Mouse (Mus musculus) testis, postnatal 14 days (tissue): ENCODE results near the gene Bcl10.
A peak's percentile ranks its signal among the peaks of the same experiment; 100 is the strongest.
"Not testable (repeated sequence)": the region's sequence is repeated elsewhere in the genome, so short reads cannot be mapped to it uniquely, and the experiment has no call there.

Experiments
- DNase-seq: peaks from one replicate; pipeline ENCODE4 v3.0.0; 2021; ENCODE audit warnings: low spot score

The Bcl10 gene

GRCm38 (mm10) chr3:145950034-145950814, 27.6 kb downstream of the Bcl10 start:
- no peak for DNase-seq

- no peak for DNase-seq
Observed at GRCm38 (mm10) chr3:145950815-145951130, 28.2 kb downstream of the Bcl10 start.

GRCm38 (mm10) chr3:145951287-145952165, 28.9 kb downstream of the Bcl10 start:
- no peak for DNase-seq

DNA sequence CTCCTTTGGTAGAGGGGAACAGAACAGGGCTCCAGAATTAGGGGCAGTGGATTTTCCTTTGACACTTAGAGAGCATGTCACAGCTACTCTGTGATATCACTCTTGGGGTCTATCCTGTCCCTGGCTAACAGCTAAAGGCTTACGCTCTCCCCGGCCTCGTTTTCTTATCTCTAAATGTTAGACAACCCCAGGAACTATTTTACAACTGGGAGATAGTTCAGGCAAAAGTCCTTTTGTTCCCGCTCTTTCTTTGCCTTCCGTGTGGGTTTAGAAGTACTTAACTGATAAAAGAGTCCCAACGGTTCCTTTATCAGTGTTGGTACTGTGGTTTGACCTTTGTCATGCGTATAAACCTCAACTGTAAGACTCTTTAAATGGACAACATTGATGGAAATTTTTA, 30.3 kb downstream of the Bcl10 start:
- DNase-seq: no peak

- no peak for DNase-seq
Observed at GRCm38 (mm10) chr3:145953411-145953810, 30.8 kb downstream of the Bcl10 start.

- no peak for DNase-seq
Observed at GRCm38 (mm10) chr3:145959824-145960223, 37.2 kb downstream of the Bcl10 start.

GRCm38 (mm10) chr3:145962411-145962810, 39.8 kb downstream of the Bcl10 start:
- DNase-seq: peak; percentile 16

DNA sequence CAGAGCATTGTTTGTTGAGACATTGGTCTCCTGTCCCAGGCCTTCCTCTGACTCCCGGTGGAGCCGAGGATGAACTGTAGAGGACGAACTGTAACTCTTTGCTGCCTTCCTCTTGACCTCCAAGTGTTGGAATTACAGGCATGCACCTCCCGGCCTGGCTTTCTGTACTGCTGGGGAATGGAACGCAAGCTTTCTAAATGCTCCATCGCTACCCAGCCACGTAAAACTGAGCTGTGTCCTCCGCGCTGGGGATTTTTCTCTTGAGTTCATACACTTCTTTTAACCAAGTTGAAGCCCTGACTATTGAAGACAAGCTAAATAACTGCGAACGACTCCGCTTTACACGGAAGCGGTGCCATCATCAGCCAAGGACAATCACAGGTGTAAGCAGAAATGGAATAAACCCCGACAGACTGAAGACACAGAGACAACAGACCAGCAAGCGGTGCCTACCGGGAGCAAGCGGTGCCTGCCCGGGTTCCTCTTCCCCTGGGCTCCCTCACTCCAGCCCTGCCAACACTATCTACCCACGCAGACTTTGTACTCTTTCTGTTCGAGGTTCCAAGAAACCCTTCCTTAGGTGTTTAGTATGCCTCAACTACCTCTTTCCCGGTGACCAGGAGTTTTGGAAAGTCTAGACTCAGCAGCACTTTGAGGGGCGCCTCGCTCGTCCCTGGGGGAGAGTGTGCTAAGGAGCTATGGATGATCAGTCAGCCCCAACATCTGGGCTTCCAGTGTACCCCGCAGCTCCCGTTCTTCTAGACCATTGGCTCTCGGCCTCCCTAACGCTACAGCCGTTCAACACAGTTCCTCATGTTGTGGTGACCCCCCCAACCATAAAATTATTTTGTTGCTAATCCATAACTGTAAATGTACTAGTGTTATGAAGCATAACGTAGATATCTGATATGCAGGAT, 40.8 kb downstream of the Bcl10 start:
- DNase-seq: peak; percentile 10

DNA sequence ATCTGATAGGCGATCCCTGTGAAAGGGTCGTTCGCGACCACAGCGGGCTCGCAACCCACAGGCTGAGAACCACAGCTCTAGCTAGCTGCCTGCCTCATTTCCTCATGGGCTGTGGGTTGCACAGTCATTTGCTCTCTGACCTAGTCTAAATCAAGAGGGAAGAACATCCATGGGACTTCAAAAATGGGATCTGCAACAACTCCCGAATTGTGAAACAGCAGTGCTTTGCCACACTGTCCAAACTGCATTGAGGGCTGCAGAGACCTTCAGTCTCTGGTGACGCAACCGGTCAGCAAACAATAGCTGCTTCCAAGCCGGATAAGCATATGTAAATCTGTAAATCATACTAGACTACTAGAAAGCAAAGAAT, 41.4 kb downstream of the Bcl10 start:
- DNase-seq: no peak

DNA sequence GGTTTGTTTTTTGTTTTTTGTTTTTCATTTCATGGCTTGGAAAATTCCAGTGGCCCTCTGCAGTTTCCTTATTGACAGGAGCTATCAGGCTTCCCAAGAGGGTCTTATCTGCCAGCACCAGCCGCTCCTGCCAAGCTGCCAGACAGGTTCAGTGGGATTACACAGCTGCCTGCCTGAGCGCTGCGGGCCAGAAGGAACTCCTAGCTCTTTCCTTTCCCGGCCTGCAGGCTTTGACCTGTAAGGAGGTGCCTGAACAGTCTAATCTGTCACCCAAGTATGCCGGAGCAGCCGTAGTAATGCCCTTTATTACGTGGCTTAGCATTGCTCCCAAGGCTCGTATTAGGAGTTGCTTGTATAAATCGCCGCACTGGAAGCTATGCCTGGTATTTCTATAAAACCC, 41.9 kb downstream of the Bcl10 start:
- no peak for DNase-seq

DNA sequence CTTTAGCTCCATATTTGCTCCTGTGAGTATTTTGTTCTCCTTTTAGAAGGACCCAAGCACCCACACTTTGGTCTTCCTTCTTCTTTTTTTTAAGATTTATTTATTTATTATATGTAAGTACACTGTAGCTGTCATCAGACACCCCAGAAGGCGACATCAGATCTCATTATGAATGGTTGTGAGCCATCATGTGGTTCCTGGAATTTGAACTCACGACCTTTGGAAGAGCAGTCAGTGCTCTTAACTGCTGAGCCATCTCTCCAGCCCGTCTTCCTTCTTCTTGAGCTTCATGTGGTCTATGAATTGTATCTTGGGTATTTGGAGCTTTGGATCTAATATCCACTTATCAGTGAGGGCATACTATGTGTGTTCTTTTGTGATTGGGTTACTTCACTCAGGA, 43.0 kb downstream of the Bcl10 start:
- not testable (repeated sequence) for DNase-seq

GRCm38 (mm10) chr3:145966806-145967205, 44.2 kb downstream of the Bcl10 start:
- no peak for DNase-seq

DNA sequence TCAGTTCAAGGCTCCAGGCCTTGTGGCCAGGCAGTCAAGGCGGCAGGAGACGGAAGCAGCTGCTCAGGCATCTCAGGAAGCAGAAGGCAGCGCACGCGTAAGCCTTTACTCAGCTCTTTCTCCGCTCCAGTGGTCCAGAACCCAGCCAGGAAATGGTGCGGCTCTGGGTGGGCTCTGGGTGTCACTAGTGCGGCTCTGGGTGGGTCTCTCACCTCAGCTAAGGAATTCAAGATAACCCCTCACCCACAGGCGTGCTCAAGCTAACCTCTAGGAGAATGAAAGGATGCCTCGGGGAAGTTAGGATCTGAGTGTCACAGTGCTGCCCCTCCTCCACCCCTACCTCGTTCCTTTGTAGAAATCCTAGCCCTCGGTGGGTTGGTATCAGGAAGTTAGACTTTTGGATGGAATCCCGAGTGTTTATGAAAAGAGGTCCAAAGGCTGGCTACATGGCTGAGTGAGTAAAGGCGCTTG, 46.5 kb downstream of the Bcl10 start:
- no peak for DNase-seq

DNA sequence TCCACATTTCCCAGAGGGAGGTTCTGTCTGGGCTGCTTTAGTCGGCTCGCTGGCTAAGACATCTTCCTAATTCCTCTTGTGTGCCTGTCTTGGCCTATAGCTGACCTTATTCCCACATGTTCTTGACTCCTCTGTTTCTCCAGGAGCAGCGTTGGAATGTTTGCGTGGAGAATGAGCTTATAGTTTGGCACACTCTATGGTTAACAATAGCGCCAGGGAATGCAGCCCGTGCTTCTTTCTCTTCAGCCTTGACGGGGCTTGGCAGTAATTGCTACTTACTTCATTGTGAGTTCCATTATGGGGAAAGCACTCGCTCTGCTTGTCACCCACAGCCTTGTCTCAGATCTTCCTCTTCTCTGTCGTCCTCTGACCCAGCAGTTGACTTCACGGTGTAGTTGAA, 48.9 kb downstream of the Bcl10 start:
- DNase-seq: no peak

- DNase-seq: no peak
Observed at GRCm38 (mm10) chr3:145974986-145975385, 52.4 kb downstream of the Bcl10 start.
